Mouse (Mus musculus) kidney, embryonic 16.5 days (tissue): Measurements from ENCODE around the gene Vps53. TPM values are rescaled to one million over a fixed set of nuclear protein-coding genes. Genes with fewer than 3 reads are reported as not detected.
A peak's percentile ranks its signal among the peaks of the same experiment; 100 is the strongest.

Experiments
- ATAC-seq: fragments of 200-750 bp; cut with Nextera tagmentation; 2 replicates; pipeline ENCODE4 v1.8.0; 2017; ENCODE audit warnings: moderate TSS enrichment; ENCODE audit not compliant: low FRiP score, low TSS enrichment
- H3K27ac ChIP-seq: fragments of 300-500 bp; sonication (generic); 2 replicates; pipeline ENCODE4 v1.5.1; 2014; ENCODE audit warnings: low read length
- H3K27me3 ChIP-seq: fragments of 300-500 bp; sonication (generic); 2 replicates; pipeline ENCODE4 v1.6.1; 2014; ENCODE audit warnings: low read length, control low read depth, mixed read lengths; ENCODE audit not compliant: insufficient read depth
- H3K36me3 ChIP-seq: fragments of 300-500 bp; sonication (generic); 2 replicates; pipeline ENCODE4 v1.6.1; 2014; ENCODE audit warnings: low read length, control low read depth, mixed read lengths; ENCODE audit not compliant: insufficient read depth
- H3K4me1 ChIP-seq: fragments of 300-500 bp; sonication (generic); 2 replicates; pipeline ENCODE4 v1.6.1; 2014; ENCODE audit warnings: low read length, control low read depth, mixed read lengths; ENCODE audit not compliant: insufficient read depth
- H3K4me2 ChIP-seq: fragments of 300-500 bp; sonication (generic); replicated peaks from 2 replicates; pipeline ENCODE4 v1.6.1; 2014; ENCODE audit warnings: low read depth, low read length
- H3K4me3 ChIP-seq: fragments of 300-500 bp; sonication (generic); 2 replicates; pipeline ENCODE4 v1.5.1; 2014; ENCODE audit warnings: mild to moderate bottlenecking, low read length
- H3K9ac ChIP-seq: fragments of 300-500 bp; sonication (generic); replicated peaks from 2 replicates; pipeline ENCODE4 v1.6.1; 2014; ENCODE audit warnings: low read length
- H3K9me3 ChIP-seq: fragments of 300-500 bp; sonication (generic); 2 replicates; pipeline ENCODE4 v1.6.1; 2016; ENCODE audit warnings: low read length, control low read depth
- WGBS: fragments of 180-500 bp; shearing (Covaris S2); extraction: QIAGEN DNeasy Blood & Tissue Kit; methylation state at CpG from one replicate; pipeline ENCODE4 v1.1.7; 2014; 5-methylcytosine and 5-hydroxymethylcytosine counted together
- polyA plus RNA-seq: library from polyadenylated mRNA; unstranded; fragments of >200 nt; fragmentation: Nextera tagmentation; extraction: Ambion mirVana; gene quantifications from 2 replicates; pipeline ENCODE4 v1.2.1, GENCODE M21; 2015

The Vps53 gene
- polyA plus RNA-seq, 1 experiment from 2014 or later: 46.9 TPM

DNA sequence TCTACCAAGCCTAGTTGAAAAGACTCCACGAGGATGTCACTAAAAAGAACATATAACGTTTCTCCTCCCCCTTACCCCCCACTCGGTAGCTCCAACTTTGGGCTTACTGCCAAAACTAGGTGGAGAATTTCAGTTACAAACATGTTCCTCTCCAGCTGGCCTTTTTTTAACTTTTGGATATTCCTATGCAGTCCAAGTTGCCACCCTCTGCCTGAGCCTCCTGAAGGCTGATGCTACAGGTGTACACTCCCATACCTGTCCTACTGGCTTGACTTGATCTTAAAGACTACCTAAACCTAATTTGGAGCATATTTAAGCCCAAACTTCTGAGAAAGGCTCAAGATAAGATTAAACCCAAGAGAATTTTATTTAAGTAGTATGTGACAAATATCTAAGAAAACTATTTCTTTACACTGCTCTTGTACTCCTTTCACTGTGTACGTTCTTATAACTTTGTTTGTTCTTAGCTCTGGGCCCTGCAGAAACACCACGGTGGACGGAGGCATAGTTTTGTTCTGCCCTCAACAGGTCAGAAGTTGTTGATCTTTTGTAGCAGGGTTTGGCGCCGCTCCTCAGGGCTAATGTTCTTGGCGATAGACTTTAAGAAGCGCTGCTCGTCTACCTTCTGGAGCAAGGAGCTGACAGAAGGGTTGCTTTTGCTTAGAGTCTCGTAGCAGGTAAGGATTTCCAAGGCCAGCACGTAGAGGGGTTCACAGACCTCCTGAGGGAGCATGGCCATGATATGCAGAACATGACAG, 31.0 kb upstream of the Vps53 start:
- H3K27me3 ChIP-seq: no peaks in the 10 kb centered on the region
- H3K9me3 ChIP-seq: no peaks in the 10 kb centered on the region
- peaks cover 30% of the 10 kb centered on the region for H3K36me3 ChIP-seq
- H3K9ac ChIP-seq: no peak overlapping the region
- WGBS: 81% methylated on average over 13 of the region's 13 CpGs
- no peaks in the 10 kb centered on the region for H3K4me1 ChIP-seq
- no peak overlapping the region for H3K4me3 ChIP-seq
- no peak for ATAC-seq
- H3K4me2 ChIP-seq: no peak overlapping the region
- no peak overlapping the region for H3K27ac ChIP-seq

DNA sequence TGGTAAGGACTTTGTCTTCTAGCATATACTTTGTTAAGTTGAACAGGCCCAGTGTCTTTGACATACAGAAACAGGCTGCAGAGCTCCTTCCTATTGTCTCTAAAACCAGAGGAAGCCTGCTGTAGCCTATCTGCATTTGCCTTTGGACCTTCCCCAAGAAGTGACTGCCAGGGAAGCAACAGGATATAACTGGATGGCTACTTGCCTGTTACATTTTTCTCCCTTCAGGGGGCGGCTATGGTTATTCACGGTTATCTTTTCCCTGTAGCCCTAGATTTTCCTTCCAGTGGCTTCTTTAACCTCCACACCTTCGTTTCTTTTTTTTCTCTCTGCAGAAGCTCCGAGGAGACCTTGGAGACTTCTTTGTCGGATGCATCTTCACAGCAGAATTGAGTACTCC, 27.3 kb upstream of the Vps53 start:
- H3K4me3 ChIP-seq: no peak overlapping the region
- peaks cover 7% of the 10 kb centered on the region for H3K4me1 ChIP-seq
- no peak for ATAC-seq
- no peak overlapping the region for H3K9ac ChIP-seq
- no peaks in the 10 kb centered on the region for H3K27me3 ChIP-seq
- peaks cover 11% of the 10 kb centered on the region for H3K36me3 ChIP-seq
- WGBS: 86% methylated on average over 5 of the region's 5 CpGs
- H3K4me2 ChIP-seq: no peak overlapping the region
- H3K9me3 ChIP-seq: no peaks in the 10 kb centered on the region
- H3K27ac ChIP-seq: no peak overlapping the region

DNA sequence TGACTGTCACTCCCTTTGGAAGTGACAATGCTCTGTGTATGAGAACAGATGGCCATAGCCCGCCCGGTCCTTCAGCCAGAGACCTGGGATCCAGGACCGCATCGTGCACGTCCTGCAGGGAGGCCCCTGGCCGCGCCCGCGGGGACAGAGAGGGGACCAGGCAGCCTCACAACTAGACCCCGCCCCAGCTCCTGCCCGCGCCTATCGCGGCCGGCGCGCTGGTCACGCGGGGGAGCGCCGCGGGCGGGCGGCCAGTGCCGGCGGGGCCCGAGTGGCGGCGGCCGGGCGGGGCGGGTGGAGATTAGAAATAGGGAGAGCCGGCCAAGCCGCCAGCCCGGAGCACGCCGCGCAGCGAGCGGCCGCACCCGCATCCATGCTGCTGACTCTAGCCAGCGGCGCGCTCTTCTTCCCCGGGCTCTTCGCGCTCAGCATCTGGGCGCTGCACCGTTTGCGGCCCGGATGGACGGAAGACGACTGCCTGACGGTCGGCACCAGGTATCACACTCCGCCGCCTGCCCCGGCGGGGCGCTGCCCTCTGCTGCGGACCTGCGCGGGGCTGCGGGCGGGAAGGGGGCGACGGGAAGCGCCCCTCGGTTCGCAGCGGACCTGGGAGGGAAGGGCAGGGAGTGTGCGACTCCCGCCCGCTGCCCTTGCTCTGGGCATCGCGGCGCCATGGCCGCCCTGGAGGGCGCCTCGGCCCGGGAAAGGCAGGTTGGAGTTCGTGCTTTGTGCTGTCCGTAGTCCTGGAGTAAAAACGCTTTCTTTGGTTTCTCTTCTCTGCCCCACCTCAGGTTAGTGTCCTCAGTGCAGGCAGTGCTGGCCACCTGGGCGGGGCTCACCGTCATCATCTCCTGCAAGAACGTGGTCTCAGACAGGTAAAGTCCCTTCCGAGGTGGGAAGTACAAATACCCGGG, 22.6 kb upstream of the Vps53 start:
- Histone ChIP-seq H3K27me3 (0 out of 2 replicates have a peak, but pooled peaks cover 3% of the 10 kb centered on the region), H3K4me1 (peaks cover 12% of the 10 kb centered on the region), H3K4me2 (peak overlapping the region; percentile 96), H3K36me3 (no peaks in the 10 kb centered on the region; the same call in 1 of the 2 replicates), H3K27ac (no peak overlapping the region), H3K4me3 (peak overlapping the region; percentile 80), H3K9ac (peak overlapping the region; percentile 83), H3K9me3 (no peaks in the 10 kb centered on the region)
- under 1% methylated on average over 78 of the region's 90 CpGs for WGBS
- ATAC-seq: peak; percentile 96

DNA sequence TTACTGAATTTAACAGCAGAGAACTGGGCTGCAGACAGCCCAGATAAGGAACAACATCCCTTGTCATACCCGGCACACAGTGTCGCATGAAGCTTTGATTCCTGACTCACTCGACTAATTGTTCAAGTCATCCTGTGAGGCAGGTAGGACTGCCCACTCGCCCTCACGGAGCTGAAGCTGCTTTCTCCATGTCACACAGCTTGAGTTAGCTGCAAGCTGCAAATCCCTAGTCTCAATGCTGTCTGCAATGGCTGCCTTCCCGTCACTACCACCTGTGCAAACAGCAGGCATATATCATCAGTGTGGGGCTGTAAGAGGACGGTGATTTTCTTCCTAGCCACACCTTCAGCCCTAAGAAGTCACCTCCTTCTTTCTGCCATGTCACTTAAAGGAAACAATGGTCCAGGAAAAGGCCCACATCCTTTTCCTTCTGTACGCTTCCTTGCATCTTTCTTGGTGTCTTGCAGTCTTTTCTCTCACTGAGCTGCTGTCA, 17.6 kb upstream of the Vps53 start:
- Histone ChIP-seq H3K9ac (no peak overlapping the region), H3K36me3 (no peaks in the 10 kb centered on the region), H3K27ac (no peak overlapping the region), H3K4me3 (no peak overlapping the region), H3K4me1 (peaks cover 7% of the 10 kb centered on the region), H3K9me3 (no peaks in the 10 kb centered on the region), H3K4me2 (no peak overlapping the region; the same call in 1 of the 2 replicates), H3K27me3 (0 out of 2 replicates have a peak, but pooled peaks cover 3% of the 10 kb centered on the region)
- 47% methylated on average over 8 of the region's 8 CpGs for WGBS
- ATAC-seq: no peak

DNA sequence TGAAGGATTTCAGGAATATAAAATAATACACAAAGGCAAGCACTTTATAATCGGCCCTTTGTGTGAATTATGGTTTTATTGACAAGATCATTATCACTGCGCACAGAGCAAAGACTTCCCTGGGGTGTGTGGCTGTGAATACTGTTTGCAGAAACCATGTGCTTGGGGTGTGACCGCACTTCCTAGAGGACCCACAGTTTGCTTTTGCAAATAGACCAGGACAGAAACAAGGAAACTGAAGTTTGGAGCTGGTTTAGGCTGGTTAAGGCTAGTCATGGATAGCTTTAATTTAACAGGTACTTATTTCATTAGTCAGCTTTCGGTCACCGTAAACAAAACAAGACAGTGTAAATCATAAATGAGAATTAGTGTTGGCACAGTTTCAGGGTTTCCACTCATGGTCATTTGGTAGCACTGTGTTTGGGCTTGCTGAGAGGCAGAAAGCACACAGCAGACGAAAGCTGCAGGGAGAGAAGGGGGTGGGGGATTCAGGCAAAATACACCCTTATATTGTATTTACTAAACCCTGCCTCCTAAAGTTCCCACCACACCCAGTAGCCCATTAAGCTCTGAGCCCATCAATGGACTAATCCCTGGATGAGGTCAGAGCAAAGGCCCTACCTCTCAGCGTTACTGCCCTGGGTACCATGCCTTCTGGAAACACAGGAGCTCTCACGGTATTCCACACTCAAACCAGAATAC, 17.0 kb upstream of the Vps53 start:
- Histone ChIP-seq H3K4me2 (no peak overlapping the region), H3K9me3 (no peaks in the 10 kb centered on the region), H3K27me3 (0 out of 2 replicates have a peak, but pooled peaks cover 3% of the 10 kb centered on the region), H3K27ac (no peak overlapping the region), H3K4me3 (no peak overlapping the region), H3K4me1 (peaks cover 6% of the 10 kb centered on the region), H3K9ac (no peak overlapping the region), H3K36me3 (no peaks in the 10 kb centered on the region)
- WGBS: 55% methylated on average over 8 of the region's 8 CpGs
- ATAC-seq: no peak

DNA sequence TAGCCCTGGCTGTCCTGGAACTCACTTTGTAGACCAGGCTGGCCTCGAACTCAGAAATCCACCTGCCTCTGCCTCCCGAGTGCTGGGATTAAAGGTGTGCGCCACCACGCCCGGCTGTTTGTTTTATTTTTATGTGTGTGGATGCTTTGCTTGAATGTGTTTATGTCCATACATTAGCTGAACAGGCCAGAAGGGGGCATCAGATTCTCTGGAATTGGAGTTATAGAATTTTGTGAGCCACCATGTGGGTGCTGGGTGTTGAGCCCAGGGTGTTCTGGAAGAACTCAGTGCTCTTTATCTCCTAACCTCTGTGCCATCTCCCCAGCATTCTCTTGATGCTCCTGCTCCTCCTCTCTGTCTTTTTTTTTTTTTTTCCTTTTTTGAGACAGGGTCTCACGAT, 7.5 kb upstream of the Vps53 start:
- 84% methylated on average over 6 of the region's 6 CpGs for WGBS
- Histone ChIP-seq H3K4me1 (no peaks in the 10 kb centered on the region), H3K27ac (no peak overlapping the region), H3K27me3 (no peaks in the 10 kb centered on the region), H3K9me3 (no peaks in the 10 kb centered on the region), H3K36me3 (no peaks in the 10 kb centered on the region), H3K4me3 (no peak overlapping the region), H3K9ac (no peak overlapping the region), H3K4me2 (no peak overlapping the region)
- no peak for ATAC-seq

DNA sequence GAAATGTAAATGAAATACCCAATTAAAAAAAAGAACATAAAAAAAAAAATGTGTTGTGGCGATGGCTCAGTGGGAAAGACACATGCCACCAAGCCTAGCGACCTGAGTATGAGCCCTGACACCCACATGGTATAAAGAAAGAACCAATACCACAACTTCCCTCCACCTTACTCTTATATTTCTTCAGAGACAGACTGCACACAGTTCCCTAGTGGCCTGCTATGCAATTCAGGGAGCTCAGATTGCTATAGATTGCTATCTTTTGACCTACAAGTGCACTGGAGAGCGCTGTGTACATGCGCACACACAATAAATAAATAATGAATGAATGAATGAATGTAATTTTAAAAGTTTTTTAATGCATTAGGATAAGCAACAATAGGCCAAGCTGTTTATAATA, 4.3 kb upstream of the Vps53 start:
- H3K4me2 ChIP-seq: no peak overlapping the region
- no peaks in the 10 kb centered on the region for H3K27me3 ChIP-seq
- WGBS: 80% methylated on average over 4 of the region's 4 CpGs
- H3K9me3 ChIP-seq: no peaks in the 10 kb centered on the region
- ATAC-seq: no peak
- no peak overlapping the region for H3K27ac ChIP-seq
- peaks cover under 1% of the 10 kb centered on the region for H3K4me1 ChIP-seq
- H3K4me3 ChIP-seq: no peak overlapping the region
- no peak overlapping the region for H3K9ac ChIP-seq
- no peaks in the 10 kb centered on the region for H3K36me3 ChIP-seq

DNA sequence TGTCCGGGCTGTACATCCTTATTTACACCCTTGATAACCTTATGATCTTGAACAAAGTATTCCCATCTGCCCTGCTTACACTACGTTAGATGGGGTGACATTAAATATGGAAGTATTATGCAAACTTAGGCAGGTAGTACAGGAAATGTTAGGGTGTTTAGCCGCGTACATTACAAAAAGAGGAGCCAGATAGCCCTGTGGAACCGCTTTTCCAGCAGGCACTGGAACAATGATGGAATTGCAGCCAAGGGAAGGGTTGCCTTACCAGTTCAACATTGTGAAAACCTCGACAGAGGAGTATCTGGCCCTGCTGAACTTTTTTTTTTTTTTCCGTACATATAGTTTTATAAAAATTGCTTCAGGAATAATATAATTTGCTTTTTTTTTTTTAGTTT, 696 bp upstream of the Vps53 start:
- no peak overlapping the region for H3K27ac ChIP-seq
- peak overlapping the region; percentile 77 for H3K4me3 ChIP-seq
- no peaks in the 10 kb centered on the region for H3K36me3 ChIP-seq
- H3K9ac ChIP-seq: peak overlapping the region; percentile 78
- H3K4me1 ChIP-seq: peaks cover 7% of the 10 kb centered on the region
- 20% methylated on average over 7 of the region's 7 CpGs for WGBS
- no peaks in the 10 kb centered on the region for H3K27me3 ChIP-seq
- no peaks in the 10 kb centered on the region for H3K9me3 ChIP-seq
- ATAC-seq: no peak
- peak overlapping the region; percentile 83 for H3K4me2 ChIP-seq

DNA sequence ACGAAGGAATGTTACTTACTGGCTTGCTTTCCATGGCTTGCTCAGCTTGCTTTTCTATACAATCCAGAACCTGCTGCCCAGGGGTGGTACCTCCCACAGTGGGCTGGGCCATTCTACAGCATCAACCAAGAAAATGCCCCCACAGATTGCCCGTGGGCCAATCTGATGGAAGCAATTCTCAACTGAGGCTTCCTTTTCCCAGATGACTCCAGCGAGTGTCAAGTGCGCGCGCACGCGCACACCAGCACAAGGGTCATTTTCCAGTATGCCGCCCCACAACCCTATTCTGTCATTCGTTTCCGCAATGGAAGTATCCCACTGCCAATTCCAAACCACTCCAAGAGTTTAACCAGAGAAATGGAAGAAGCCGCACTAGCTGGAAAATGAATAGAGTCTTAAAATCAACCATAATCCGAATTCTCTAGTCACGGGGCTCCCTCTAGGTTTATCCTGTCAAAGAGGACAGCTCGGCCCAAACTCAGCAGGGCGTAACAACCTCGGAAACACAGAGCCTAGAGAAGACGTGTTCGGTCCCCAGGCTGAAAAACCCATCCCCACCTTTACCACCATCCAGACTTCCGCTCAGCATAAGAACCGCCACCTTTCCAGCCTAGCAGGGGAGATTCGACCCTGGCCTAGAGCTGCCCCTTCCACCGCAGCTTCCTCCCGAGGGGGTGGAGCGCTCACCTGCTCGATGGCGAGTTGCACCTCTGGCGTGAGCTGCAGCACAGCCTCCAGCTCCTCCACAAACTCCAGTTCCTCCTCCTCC, 537 bp downstream of the Vps53 start:
- peak overlapping the region; percentile 83 for H3K4me2 ChIP-seq
- H3K4me1 ChIP-seq: peaks cover 7% of the 10 kb centered on the region
- ATAC-seq: peak; percentile 90
- H3K9ac ChIP-seq: peak overlapping the region; percentile 78
- WGBS: under 1% methylated on average over 28 of the region's 28 CpGs
- peak overlapping the region; percentile 50; the same call in 1 of the 2 replicates for H3K27ac ChIP-seq
- H3K36me3 ChIP-seq: 0 out of 2 replicates have a peak, but pooled peaks cover under 1% of the 10 kb centered on the region
- H3K27me3 ChIP-seq: no peaks in the 10 kb centered on the region
- peak overlapping the region; percentile 77 for H3K4me3 ChIP-seq
- no peaks in the 10 kb centered on the region for H3K9me3 ChIP-seq
